Mouse (Mus musculus): ENCODE measurements at regions not wholly inside any gene's neighbourhood (a gene's known extent, or its start where the extent isn't known, plus 50 kb on each side); places are given as distances from the start of the nearest gene placed in this dataset.
A peak's percentile ranks its signal among the peaks of the same experiment; 100 is the strongest.

DNA sequence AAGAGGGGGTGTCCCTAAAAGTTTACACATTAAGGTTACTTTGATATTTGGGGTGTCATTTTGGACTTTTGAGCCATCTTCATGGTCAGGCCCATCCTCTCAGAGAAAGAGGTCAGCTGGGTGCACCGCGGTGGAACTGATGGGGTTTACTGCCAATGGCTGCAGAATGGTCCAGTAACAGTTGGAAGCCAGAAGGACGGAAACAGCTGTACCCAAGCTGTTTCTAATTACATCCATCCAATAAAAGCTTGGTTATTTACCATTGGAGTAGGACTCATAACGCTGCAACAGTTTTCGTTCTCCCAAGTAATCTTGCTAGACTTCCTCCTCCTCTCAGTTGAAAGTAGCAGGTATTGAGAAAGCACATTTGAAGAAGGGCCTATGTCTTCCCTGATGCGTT is 344.7 kb downstream of the Stim2 start:
- H3K4me1 ChIP-seq (ENCODE audit: control insufficient read depth, insufficient read depth, low read length) = peaks cover 4% of the 10 kb centered on the region; the same call in 1 of the 2 replicates
- no peaks in the 10 kb centered on the region for H3K9me3 ChIP-seq (ENCODE audit: control insufficient read depth, low read length)
- ATAC-seq (ENCODE audit: insufficient number of reproducible peaks, low FRiP score, low TSS enrichment, low read depth) (0 out of 2 replicates have a peak, but pooled peaks have one; percentile 35), DNase-seq (ENCODE audit: low spot score) (peak; percentile 35)
- no peaks in the 10 kb centered on the region for H3K27me3 ChIP-seq (ENCODE audit: control insufficient read depth, insufficient read depth, low read length)
- H3K4me3 ChIP-seq (ENCODE audit: low read depth, low read length) = no peak overlapping the region
- H3K4me2 ChIP-seq (ENCODE audit: low read depth, severe bottlenecking) = no peak overlapping the region
- WGBS = 20% methylated on average over 6 of the region's 6 CpGs
- H3K27ac ChIP-seq (replicated peaks; ENCODE audit: low read depth, low read length) = 0 out of 2 replicates have a peak overlapping the region, but pooled peaks have one; percentile 40
- H3K36me3 ChIP-seq (ENCODE audit: control insufficient read depth, insufficient read depth, low read length) = no peaks in the 10 kb centered on the region
- no peak overlapping the region for H3K9ac ChIP-seq (ENCODE audit: low read length)

DNA sequence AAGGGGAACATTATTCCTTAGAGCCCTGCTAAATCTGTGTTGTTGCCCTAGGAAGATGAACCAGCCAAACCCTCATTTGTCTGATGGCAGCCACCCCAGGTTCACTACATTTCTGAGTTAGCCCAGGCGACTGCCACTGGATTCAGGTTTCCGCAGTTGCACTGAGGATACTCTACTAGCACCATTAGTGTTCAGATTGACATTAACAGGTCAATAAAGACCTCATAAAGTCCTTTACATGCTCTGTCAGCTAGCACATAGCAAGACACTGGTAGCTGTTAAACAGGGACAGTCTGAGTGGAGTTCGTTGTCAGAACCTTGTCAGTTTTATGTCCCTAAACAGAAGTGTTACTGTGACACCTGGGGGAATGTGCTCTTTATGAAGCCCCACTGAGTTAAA is 345.1 kb downstream of the Stim2 start:
- Histone ChIP-seq H3K27ac (replicated peaks; ENCODE audit: low read depth, low read length) (peak overlapping the region; percentile 40; the same call in 1 of the 2 replicates), H3K36me3 (ENCODE audit: control insufficient read depth, insufficient read depth, low read length) (no peaks in the 10 kb centered on the region), H3K4me1 (ENCODE audit: control insufficient read depth, insufficient read depth, low read length) (peaks cover 4% of the 10 kb centered on the region; the same call in 1 of the 2 replicates), H3K9ac (ENCODE audit: low read length) (no peak overlapping the region), H3K4me3 (ENCODE audit: low read depth, low read length) (no peak overlapping the region), H3K27me3 (ENCODE audit: control insufficient read depth, insufficient read depth, low read length) (no peaks in the 10 kb centered on the region), H3K4me2 (ENCODE audit: low read depth, severe bottlenecking) (no peak overlapping the region), H3K9me3 (ENCODE audit: control insufficient read depth, low read length) (no peaks in the 10 kb centered on the region)
- no peak for DNase-seq (ENCODE audit: low spot score)
- ATAC-seq (ENCODE audit: insufficient number of reproducible peaks, low FRiP score, low TSS enrichment, low read depth) = 0 out of 2 replicates have a peak, but pooled peaks have one; percentile 20
- WGBS = 18% methylated on average over 3 of the region's 3 CpGs

DNA sequence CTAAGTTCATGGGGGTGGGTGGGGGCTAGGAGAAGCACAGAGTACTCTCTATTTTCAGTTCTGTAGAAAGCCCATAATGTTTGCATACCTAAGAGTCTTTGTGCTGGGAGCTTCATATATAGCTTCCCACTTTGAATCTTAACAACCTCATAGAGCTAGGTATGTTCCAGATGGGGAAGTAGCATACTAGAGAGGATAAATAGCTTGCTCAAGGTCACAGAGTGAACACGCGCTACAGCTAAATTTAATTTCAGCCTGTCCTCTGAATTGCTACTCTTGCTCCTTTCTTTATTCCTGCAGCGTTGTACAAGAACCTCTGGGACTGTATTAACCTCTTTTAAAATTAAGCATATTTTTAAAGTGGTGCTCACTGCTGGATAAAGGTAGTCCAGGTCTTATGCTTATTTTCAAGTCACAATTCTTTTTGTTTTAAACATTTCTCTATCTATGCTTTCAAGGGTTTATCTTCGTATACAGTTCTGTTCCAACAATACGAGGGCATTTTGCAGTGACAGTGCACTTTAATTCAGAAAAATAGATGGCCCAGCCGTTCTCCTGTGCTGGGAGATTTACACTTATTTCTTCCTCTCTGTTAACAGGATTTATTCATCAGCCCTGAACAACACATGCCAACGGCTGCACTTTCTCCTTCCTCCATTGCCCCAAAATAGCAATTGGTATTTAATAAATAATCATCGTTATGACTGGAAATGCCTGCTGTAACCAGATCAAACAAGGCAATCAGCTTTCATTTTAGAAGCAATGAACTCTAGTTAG is 350.7 kb downstream of the Stim2 start:
- no peak overlapping the region for H3K4me2 ChIP-seq (ENCODE audit: low read depth, severe bottlenecking)
- H3K4me3 ChIP-seq (ENCODE audit: low read depth, low read length) = no peak overlapping the region
- WGBS = 68% methylated on average over 8 of the region's 8 CpGs
- H3K36me3 ChIP-seq (ENCODE audit: control insufficient read depth, insufficient read depth, low read length) = no peaks in the 10 kb centered on the region
- no peaks in the 10 kb centered on the region for H3K27me3 ChIP-seq (ENCODE audit: control insufficient read depth, insufficient read depth, low read length)
- DNase-seq (ENCODE audit: low spot score) (no peak), ATAC-seq (ENCODE audit: insufficient number of reproducible peaks, low FRiP score, low TSS enrichment, low read depth) (no peak)
- no peaks in the 10 kb centered on the region for H3K9me3 ChIP-seq (ENCODE audit: control insufficient read depth, low read length)
- no peak overlapping the region for H3K9ac ChIP-seq (ENCODE audit: low read length)
- no peak overlapping the region for H3K27ac ChIP-seq (replicated peaks; ENCODE audit: low read depth, low read length)
- H3K4me1 ChIP-seq (ENCODE audit: control insufficient read depth, insufficient read depth, low read length) = no peaks in the 10 kb centered on the region

DNA sequence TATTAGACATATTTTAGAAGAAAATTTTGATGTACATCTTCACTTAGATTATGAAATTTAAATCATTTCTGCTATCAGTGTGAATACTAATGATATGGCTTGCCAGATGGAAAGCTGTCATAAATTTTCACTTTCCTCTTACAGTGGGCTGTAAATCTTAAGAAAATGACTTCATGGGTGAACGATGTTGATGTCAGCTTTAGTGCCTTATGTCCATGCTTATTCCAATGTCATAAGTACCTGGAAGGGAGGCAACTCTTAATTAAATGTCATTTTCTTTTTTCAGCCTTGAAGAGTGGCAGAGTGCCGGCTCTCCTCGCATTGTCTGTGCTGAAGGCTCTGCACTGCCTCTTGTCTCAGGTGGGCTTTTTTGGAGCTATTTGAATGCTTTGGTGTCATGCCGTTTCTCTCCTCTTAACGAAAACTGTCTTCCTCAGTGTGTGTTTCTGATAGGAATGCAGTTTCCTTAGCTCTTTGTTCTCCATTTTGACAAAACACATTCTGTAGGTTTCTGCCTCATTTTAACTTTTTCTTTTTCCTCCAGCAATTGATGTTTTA is 351.6 kb downstream of the Stim2 start:
- no peak overlapping the region for H3K9ac ChIP-seq (ENCODE audit: low read length)

DNA sequence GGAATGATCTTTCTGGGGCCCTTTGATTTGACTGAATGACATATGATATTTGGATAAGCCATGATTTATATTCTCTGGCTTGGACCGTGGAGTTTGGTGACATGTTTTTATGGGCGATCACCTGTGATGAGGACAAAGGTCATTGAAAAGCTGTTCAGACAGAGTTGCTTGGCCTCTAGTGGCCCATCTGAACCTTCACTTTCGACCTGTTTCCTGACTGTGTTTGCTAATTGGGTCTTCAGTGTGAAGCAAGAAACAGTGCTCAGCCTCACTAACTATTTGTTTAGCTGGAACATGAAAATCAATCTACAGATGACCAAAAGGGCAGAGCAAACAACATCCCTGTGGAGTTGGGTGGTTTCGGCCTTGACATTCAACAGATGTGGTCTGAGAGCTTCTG is 357.8 kb downstream of the Stim2 start:
- Histone ChIP-seq H3K9me3 (ENCODE audit: control insufficient read depth, low read length) (no peaks in the 10 kb centered on the region), H3K27ac (replicated peaks; ENCODE audit: low read depth, low read length) (no peak overlapping the region), H3K4me2 (ENCODE audit: low read depth, severe bottlenecking) (no peak overlapping the region), H3K4me3 (ENCODE audit: low read depth, low read length) (no peak overlapping the region), H3K27me3 (ENCODE audit: control insufficient read depth, insufficient read depth, low read length) (no peaks in the 10 kb centered on the region), H3K9ac (ENCODE audit: low read length) (no peak overlapping the region), H3K4me1 (ENCODE audit: control insufficient read depth, insufficient read depth, low read length) (no peaks in the 10 kb centered on the region), H3K36me3 (ENCODE audit: control insufficient read depth, insufficient read depth, low read length) (no peaks in the 10 kb centered on the region)
- 51% methylated on average over 4 of the region's 4 CpGs for WGBS
- DNase-seq (ENCODE audit: low spot score) = no peak
- ATAC-seq (ENCODE audit: insufficient number of reproducible peaks, low FRiP score, low TSS enrichment, low read depth) = no peak

More for the DNA sequence above, 351.6 kb downstream of the Stim2 start:
- 72% methylated on average over 5 of the region's 5 CpGs for WGBS
- Histone ChIP-seq H3K27ac (replicated peaks; ENCODE audit: low read depth, low read length) (no peak overlapping the region), H3K9me3 (ENCODE audit: control insufficient read depth, low read length) (no peaks in the 10 kb centered on the region), H3K4me3 (ENCODE audit: low read depth, low read length) (no peak overlapping the region), H3K36me3 (ENCODE audit: control insufficient read depth, insufficient read depth, low read length) (no peaks in the 10 kb centered on the region), H3K4me1 (ENCODE audit: control insufficient read depth, insufficient read depth, low read length) (no peaks in the 10 kb centered on the region), H3K4me2 (ENCODE audit: low read depth, severe bottlenecking) (no peak overlapping the region), H3K27me3 (ENCODE audit: control insufficient read depth, insufficient read depth, low read length) (no peaks in the 10 kb centered on the region)
- DNase-seq (ENCODE audit: low spot score) (no peak), ATAC-seq (ENCODE audit: insufficient number of reproducible peaks, low FRiP score, low TSS enrichment, low read depth) (no peak)

DNA sequence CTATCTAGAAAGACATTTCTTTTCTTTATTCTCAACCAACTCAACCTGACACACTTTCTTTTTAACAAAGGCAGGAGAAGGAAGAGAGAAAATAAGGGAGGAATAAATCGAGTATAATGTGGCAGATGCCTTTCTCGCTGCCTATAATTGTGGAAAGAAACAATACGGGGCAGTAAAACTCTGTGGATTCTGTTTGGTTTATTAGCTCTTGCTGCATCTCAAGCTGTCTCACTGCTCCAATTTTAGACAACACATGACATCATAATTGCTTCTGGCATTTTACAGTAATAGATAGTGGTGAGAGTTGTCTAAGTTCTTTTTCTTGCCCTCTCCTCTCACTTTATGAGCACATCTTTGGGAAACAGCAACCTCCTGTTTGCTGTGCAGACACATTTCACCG is 359.2 kb downstream of the Stim2 start:
- H3K9me3 ChIP-seq (ENCODE audit: control insufficient read depth, low read length) = no peaks in the 10 kb centered on the region
- WGBS = 73% methylated on average over 4 of the region's 4 CpGs
- H3K9ac ChIP-seq (ENCODE audit: low read length) = no peak overlapping the region
- H3K36me3 ChIP-seq (ENCODE audit: control insufficient read depth, insufficient read depth, low read length) = no peaks in the 10 kb centered on the region
- DNase-seq (ENCODE audit: low spot score) (no peak), ATAC-seq (ENCODE audit: insufficient number of reproducible peaks, low FRiP score, low TSS enrichment, low read depth) (no peak)
- H3K27me3 ChIP-seq (ENCODE audit: control insufficient read depth, insufficient read depth, low read length) = no peaks in the 10 kb centered on the region
- H3K4me3 ChIP-seq (ENCODE audit: low read depth, low read length) = no peak overlapping the region
- no peak overlapping the region for H3K27ac ChIP-seq (replicated peaks; ENCODE audit: low read depth, low read length)
- H3K4me1 ChIP-seq (ENCODE audit: control insufficient read depth, insufficient read depth, low read length) = no peaks in the 10 kb centered on the region
- no peak overlapping the region for H3K4me2 ChIP-seq (ENCODE audit: low read depth, severe bottlenecking)

DNA sequence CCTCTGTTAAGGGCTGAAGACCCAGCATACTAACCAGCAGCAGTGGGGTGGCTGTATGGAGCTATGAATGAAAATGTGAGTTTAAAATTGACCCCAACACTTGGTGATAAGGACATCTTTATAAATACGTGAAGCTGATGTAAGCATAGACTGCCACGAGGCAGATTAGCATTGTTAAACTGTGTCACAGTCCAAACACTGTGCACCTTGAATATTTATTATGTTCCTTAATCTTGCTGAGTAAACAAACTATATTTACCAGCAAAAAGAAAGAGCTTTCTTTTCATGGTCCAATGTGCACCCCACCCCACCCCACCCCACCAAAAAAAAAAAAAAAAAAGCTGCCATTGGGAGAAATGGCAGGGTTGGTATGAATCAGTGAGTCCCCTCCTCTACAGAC is 359.9 kb downstream of the Stim2 start:
- WGBS = 75% methylated on average over 2 of the region's 2 CpGs
- no peak overlapping the region for H3K27ac ChIP-seq (replicated peaks; ENCODE audit: low read depth, low read length)

More for the DNA sequence above, 359.9 kb downstream of the Stim2 start:
- H3K4me1 ChIP-seq (ENCODE audit: control insufficient read depth, insufficient read depth, low read length) = no peaks in the 10 kb centered on the region
- no peaks in the 10 kb centered on the region for H3K27me3 ChIP-seq (ENCODE audit: control insufficient read depth, insufficient read depth, low read length)
- H3K36me3 ChIP-seq (ENCODE audit: control insufficient read depth, insufficient read depth, low read length) = no peaks in the 10 kb centered on the region
- no peak overlapping the region for H3K9ac ChIP-seq (ENCODE audit: low read length)
- H3K4me2 ChIP-seq (ENCODE audit: low read depth, severe bottlenecking) = no peak overlapping the region
- ATAC-seq (ENCODE audit: insufficient number of reproducible peaks, low FRiP score, low TSS enrichment, low read depth) (no peak), DNase-seq (ENCODE audit: low spot score) (no peak)
- H3K9me3 ChIP-seq (ENCODE audit: control insufficient read depth, low read length) = no peaks in the 10 kb centered on the region
- no peak overlapping the region for H3K4me3 ChIP-seq (ENCODE audit: low read depth, low read length)

All from limb, embryonic 11.5 days (tissue).